In the genomic region with DNA sequence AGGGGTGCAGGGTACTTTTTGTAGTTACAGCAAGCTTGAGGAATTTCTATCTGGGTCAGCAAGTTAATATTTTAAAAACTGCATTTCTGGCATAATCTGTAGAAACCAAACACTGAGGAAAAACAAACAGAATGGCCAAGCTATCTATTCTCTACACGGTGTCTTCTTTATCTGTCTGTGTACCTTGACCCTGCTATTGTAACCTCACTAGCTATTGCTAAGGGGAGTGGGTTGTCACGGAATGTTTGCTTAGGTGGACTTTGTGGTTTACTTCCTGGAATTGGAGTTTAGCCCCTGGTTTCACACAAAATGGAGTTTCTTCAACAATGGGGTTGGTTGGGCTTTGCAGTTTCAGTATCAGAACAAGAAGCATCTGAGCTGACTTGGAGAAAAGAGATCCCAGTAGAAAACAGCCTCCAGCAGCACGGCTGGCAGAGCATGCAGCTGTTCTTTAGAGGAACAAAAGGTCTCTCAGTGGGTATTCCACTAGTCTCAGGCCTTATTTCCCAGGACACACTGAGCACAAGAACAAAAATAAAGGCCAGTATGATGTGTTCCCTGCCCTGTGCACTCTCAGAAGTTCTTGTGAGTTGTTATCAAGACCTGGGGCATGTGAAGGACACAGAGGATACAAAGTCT, we compare ENCODE assay signal across 15 mouse cellular contexts.
DNase-seq lines count a peak whose midpoint lies in the region; ATAC-seq and TF ChIP-seq lines count a peak whose summit lies in the region.
"Had no signal": no experiment of that assay in that cellular context is flagged by ENCODE, and none has a peak within 500 bp of the region (broad histone marks: within the 10 kb centered on the region; RNA-seq: fewer than 3 reads in every experiment).

No protein-coding gene starts in this region.

- H3K36me3 ChIP-seq in kidney, adult 2 months (ENCODE audit: control insufficient read depth, insufficient read depth, low read length) = no peaks in the 10 kb centered on the region
- H3K36me3 ChIP-seq in kidney, embryonic 15.5 days = no peaks in the 10 kb centered on the region
- H3K36me3 ChIP-seq in liver, embryonic 13.5 days = no peaks in the 10 kb centered on the region
- H3K36me3 ChIP-seq: heart, embryonic 10.5 days had no signal

- no peak for TF ChIP-seq POLR2A in kidney, adult 2 months (IDR thresholded peaks at IDR 0.05; ENCODE audit: low read depth, low read length)

- H3K4me1 ChIP-seq in kidney, adult 2 months (ENCODE audit: control insufficient read depth, insufficient read depth, low read length) = 0 out of 2 replicates have a peak, but pooled peaks cover 4% of the 10 kb centered on the region
- no peaks in the 10 kb centered on the region for H3K4me1 ChIP-seq in kidney, embryonic 15.5 days
- H3K4me1 ChIP-seq in liver, embryonic 13.5 days (replicated peaks) = no peaks in the 10 kb centered on the region
- H3K4me1 ChIP-seq: heart, embryonic 10.5 days had no signal

- no peak overlapping the region for H3K4me3 ChIP-seq in kidney, adult 2 months (ENCODE audit: insufficient read depth, low read depth, low read length)
- no peak overlapping the region for H3K4me3 ChIP-seq in kidney, embryonic 15.5 days (replicated peaks)
- H3K4me3 ChIP-seq in liver, embryonic 13.5 days (replicated peaks) = no peak overlapping the region
- H3K4me3 ChIP-seq: heart, embryonic 10.5 days had no signal

- H3K9ac ChIP-seq in kidney, embryonic 15.5 days = no peak overlapping the region
- no peak overlapping the region for H3K9ac ChIP-seq in liver, embryonic 13.5 days

- DNase-seq in kidney, adult 2 months = peak; percentile 13
- peak; percentile 32 for DNase-seq in Muller cell, postnatal 12 days (ENCODE audit: inconsistent ontology term)
- peak; percentile 3 for DNase-seq in ZHBTc4 (ENCODE audit: low read depth, low spot score)
- no peak for DNase-seq in liver, embryonic 13.5 days
- no peak for DNase-seq in c-Kit-positive CD71-positive TER-119-positive erythroid progenitor cells, embryonic 14.5 days (ENCODE audit: low spot score)
- DNase-seq in layer of hippocampus, adult 8-10 months (ENCODE audit: low spot score in 2 of 2) = no peak
- DNase-seq: adrenal gland, adult 8-10 months; heart, postnatal 4 days; layer of hippocampus, adult 9-11 months; left cerebral cortex, postnatal 4 days; right cerebral cortex, postnatal 25 days; thymus, postnatal 4 days had no signal

- H3K27ac ChIP-seq in kidney, adult 2 months (ENCODE audit: insufficient read depth, low read depth, low read length) = no peak overlapping the region; the same call in 1 of the 2 replicates
- no peak overlapping the region for H3K27ac ChIP-seq in kidney, embryonic 15.5 days
- H3K27ac ChIP-seq in liver, embryonic 13.5 days = peak overlapping the region; percentile 61
- H3K27ac ChIP-seq: heart, embryonic 10.5 days had no signal

- H3K27me3 ChIP-seq in kidney, adult 2 months (replicated peaks; ENCODE audit: control insufficient read depth, insufficient read depth, low read length) = no peaks in the 10 kb centered on the region
- H3K27me3 ChIP-seq in kidney, embryonic 15.5 days = no peaks in the 10 kb centered on the region
- no peaks in the 10 kb centered on the region for H3K27me3 ChIP-seq in liver, embryonic 13.5 days

- no peak for ATAC-seq in kidney, embryonic 15.5 days (replicated peaks; ENCODE audit: low FRiP score)
- ATAC-seq in liver, embryonic 13.5 days (ENCODE audit: low read depth) = no peak
- ATAC-seq: lung, postnatal 0 days had no signal

- H3K9me3 ChIP-seq in kidney, embryonic 15.5 days (replicated peaks) = no peaks in the 10 kb centered on the region
- H3K9me3 ChIP-seq in liver, embryonic 13.5 days (replicated peaks) = no peaks in the 10 kb centered on the region
- H3K9me3 ChIP-seq: heart, embryonic 10.5 days had no signal

- WGBS in kidney, adult 2 months = 35% methylated on average over 3 of the region's 3 CpGs
- WGBS in kidney, embryonic 15.5 days = 20% methylated on average over 3 of the region's 3 CpGs
- 32% methylated on average over 3 of the region's 3 CpGs for WGBS in liver, embryonic 13.5 days (ENCODE audit: insufficient replicate concordance)

- no peak for TF ChIP-seq CTCF in kidney, adult 2 months (conservative IDR thresholded peaks at IDR 0.05; ENCODE audit: insufficient read depth, insufficient read length, low read depth, low read length)

- H3K4me2 ChIP-seq in kidney, embryonic 15.5 days = no peak overlapping the region
- no peak overlapping the region for H3K4me2 ChIP-seq in liver, embryonic 13.5 days

Comparison
In these comparisons a context has a peak if more than half of its experiments do, and no peak if none do; other contexts are left out.
1. DNase-seq: peak in kidney, adult 2 months (single experiment), Muller cell, postnatal 12 days (single experiment) and ZHBTc4 (single experiment); none in liver, embryonic 13.5 days (single experiment), c-Kit-positive CD71-positive TER-119-positive erythroid progenitor cells, embryonic 14.5 days (single experiment) and layer of hippocampus, adult 8-10 months (0 of 2).